Mouse (Mus musculus): ENCODE measurements around the gene Snx22. TPM values are rescaled to one million over a fixed set of nuclear protein-coding genes. Genes with fewer than 3 reads are reported as not detected.

Gene Snx22
- total RNA-seq, 1 experiment from 2014 or later = 0.79 TPM

- ATAC-seq (replicated peaks in 1 of 2; ENCODE audit: insufficient read depth in 1 of 2, low FRiP score in 2 of 2, low TSS enrichment in 1 of 2, low read depth in 1 of 2, poor library complexity in 2 of 2, severe bottlenecking in 2 of 2) = no peak
Observed at GRCm38 (mm10) chr9:66080804-66081459, 11.4 kb upstream of the Snx22 start.

GRCm38 (mm10) chr9:66078493-66078892 lies 9.0 kb upstream of the Snx22 start:
- no peak for ATAC-seq (replicated peaks in 1 of 2; ENCODE audit: insufficient read depth in 1 of 2, low FRiP score in 2 of 2, low TSS enrichment in 1 of 2, low read depth in 1 of 2, poor library complexity in 2 of 2, severe bottlenecking in 2 of 2)

GRCm38 (mm10) chr9:66078072-66078471 lies 8.6 kb upstream of the Snx22 start:
- no peak for ATAC-seq (replicated peaks in 1 of 2; ENCODE audit: insufficient read depth in 1 of 2, low FRiP score in 2 of 2, low TSS enrichment in 1 of 2, low read depth in 1 of 2, poor library complexity in 2 of 2, severe bottlenecking in 2 of 2)

- ATAC-seq (replicated peaks in 1 of 2; ENCODE audit: insufficient read depth in 1 of 2, low FRiP score in 2 of 2, low TSS enrichment in 1 of 2, low read depth in 1 of 2, poor library complexity in 2 of 2, severe bottlenecking in 2 of 2) = no peak
Observed at GRCm38 (mm10) chr9:66072754-66073153, 3.2 kb upstream of the Snx22 start.

- ATAC-seq (replicated peaks in 1 of 2; ENCODE audit: insufficient read depth in 1 of 2, low FRiP score in 2 of 2, low TSS enrichment in 1 of 2, low read depth in 1 of 2, poor library complexity in 2 of 2, severe bottlenecking in 2 of 2) = no peak
Observed at GRCm38 (mm10) chr9:66070151-66070550, 632 bp upstream of the Snx22 start.

- no peak; a peak in 1 of 4 replicates for ATAC-seq (replicated peaks in 1 of 2; ENCODE audit: insufficient read depth in 1 of 2, low FRiP score in 2 of 2, low TSS enrichment in 1 of 2, low read depth in 1 of 2, poor library complexity in 2 of 2, severe bottlenecking in 2 of 2)
Observed at GRCm38 (mm10) chr9:66068971-66069391, 538 bp downstream of the Snx22 start.

- ATAC-seq (replicated peaks in 1 of 2; ENCODE audit: insufficient read depth in 1 of 2, low FRiP score in 2 of 2, low TSS enrichment in 1 of 2, low read depth in 1 of 2, poor library complexity in 2 of 2, severe bottlenecking in 2 of 2) = no peak
Observed at GRCm38 (mm10) chr9:66068056-66068455, 1.5 kb downstream of the Snx22 start.

- no peak for ATAC-seq (replicated peaks in 1 of 2; ENCODE audit: insufficient read depth in 1 of 2, low FRiP score in 2 of 2, low TSS enrichment in 1 of 2, low read depth in 1 of 2, poor library complexity in 2 of 2, severe bottlenecking in 2 of 2)
Observed at GRCm38 (mm10) chr9:66067542-66067941, 2.0 kb downstream of the Snx22 start.

GRCm38 (mm10) chr9:66066791-66067190 lies 2.7 kb downstream of the Snx22 start:
- ATAC-seq (replicated peaks in 1 of 2; ENCODE audit: insufficient read depth in 1 of 2, low FRiP score in 2 of 2, low TSS enrichment in 1 of 2, low read depth in 1 of 2, poor library complexity in 2 of 2, severe bottlenecking in 2 of 2) = no peak

- no peak for ATAC-seq (replicated peaks in 1 of 2; ENCODE audit: insufficient read depth in 1 of 2, low FRiP score in 2 of 2, low TSS enrichment in 1 of 2, low read depth in 1 of 2, poor library complexity in 2 of 2, severe bottlenecking in 2 of 2)
Observed at GRCm38 (mm10) chr9:66064316-66064715, 5.2 kb downstream of the Snx22 start.

GRCm38 (mm10) chr9:66063446-66063845 lies 6.1 kb downstream of the Snx22 start:
- ATAC-seq (replicated peaks in 1 of 2; ENCODE audit: insufficient read depth in 1 of 2, low FRiP score in 2 of 2, low TSS enrichment in 1 of 2, low read depth in 1 of 2, poor library complexity in 2 of 2, severe bottlenecking in 2 of 2) = no peak

- no peak for ATAC-seq (replicated peaks in 1 of 2; ENCODE audit: insufficient read depth in 1 of 2, low FRiP score in 2 of 2, low TSS enrichment in 1 of 2, low read depth in 1 of 2, poor library complexity in 2 of 2, severe bottlenecking in 2 of 2)
Observed at GRCm38 (mm10) chr9:66061656-66062055, 7.9 kb downstream of the Snx22 start.

GRCm38 (mm10) chr9:66060986-66061385 lies 8.5 kb downstream of the Snx22 start:
- ATAC-seq (replicated peaks in 1 of 2; ENCODE audit: insufficient read depth in 1 of 2, low FRiP score in 2 of 2, low TSS enrichment in 1 of 2, low read depth in 1 of 2, poor library complexity in 2 of 2, severe bottlenecking in 2 of 2) = no peak

GRCm38 (mm10) chr9:66060308-66060647 lies 9.2 kb downstream of the Snx22 start:
- ATAC-seq (replicated peaks in 1 of 2; ENCODE audit: insufficient read depth in 1 of 2, low FRiP score in 2 of 2, low TSS enrichment in 1 of 2, low read depth in 1 of 2, poor library complexity in 2 of 2, severe bottlenecking in 2 of 2) = no peak

GRCm38 (mm10) chr9:66059583-66060307 lies 9.8 kb downstream of the Snx22 start, which contains the start of gene Ppib:
Gene Ppib, plus strand, starts transcription at chr9:66060222.
- ATAC-seq (replicated peaks in 1 of 2; ENCODE audit: insufficient read depth in 1 of 2, low FRiP score in 2 of 2, low TSS enrichment in 1 of 2, low read depth in 1 of 2, poor library complexity in 2 of 2, severe bottlenecking in 2 of 2) = peak; percentile 96 to 99

- no peak for ATAC-seq (replicated peaks in 1 of 2; ENCODE audit: insufficient read depth in 1 of 2, low FRiP score in 2 of 2, low TSS enrichment in 1 of 2, low read depth in 1 of 2, poor library complexity in 2 of 2, severe bottlenecking in 2 of 2)
Observed at GRCm38 (mm10) chr9:66053620-66054019, 15.9 kb downstream of the Snx22 start.

GRCm38 (mm10) chr9:66052731-66053130 lies 16.8 kb downstream of the Snx22 start:
- no peak for ATAC-seq (replicated peaks in 1 of 2; ENCODE audit: insufficient read depth in 1 of 2, low FRiP score in 2 of 2, low TSS enrichment in 1 of 2, low read depth in 1 of 2, poor library complexity in 2 of 2, severe bottlenecking in 2 of 2)

GRCm38 (mm10) chr9:66051493-66051892 lies 18.0 kb downstream of the Snx22 start:
- no peak for ATAC-seq (replicated peaks in 1 of 2; ENCODE audit: insufficient read depth in 1 of 2, low FRiP score in 2 of 2, low TSS enrichment in 1 of 2, low read depth in 1 of 2, poor library complexity in 2 of 2, severe bottlenecking in 2 of 2)

All from hematopoietic stem cell, adult 5-6 weeks (primary cell).